Mouse (Mus musculus): ENCODE measurements around the gene Uvssa.

GRCm38 (mm10) chr5:33372331-33373038 is 5.9 kb upstream of the Uvssa start:
- TF ChIP-seq TAL1 (IDR thresholded peaks at IDR 0.05; ENCODE audit: low read length) (no peak), GATA1 (IDR thresholded peaks at IDR 0.05; ENCODE audit: low read length) (no peak)
